Mouse (Mus musculus) heart, postnatal 14 days (tissue): ENCODE measurements around the gene Gpx8. TPM values are rescaled to one million over a fixed set of nuclear protein-coding genes. Genes with fewer than 3 reads are reported as not detected.

Experiments used
- DNase-seq, 2 experiments: peaks; one replicate each; pipeline ENCODE4 v3.0.0; 2021 to 2022
- intact Hi-C: fragments of 180-260 bp; cut with DNase I; formaldehyde crosslinking; loops from one replicate; pipeline ENCODE4 v1.15.1; 2025
- long read RNA-seq, 2 experiments: library from polyadenylated mRNA; stranded (forward); transcript quantifications; one replicate each; pipeline ENCODE4 v2.0.0; 2021
- total RNA-seq, 2 experiments: library from RNA; stranded (reverse); gene quantifications; 2 replicates each; pipeline ENCODE4 v1.2.3; 2021

Gene Gpx8
- total RNA-seq, result 10 to 100 TPM; 36.1 to 41.0 TPM
- long read RNA-seq, experiment 1, transcript Gpx8-201 (3 exons, 1,042 nt), result major isoform, 40 of 51 reads
- long read RNA-seq, experiment 1, transcript Gpx8-202 (2 exons, 769 nt), result minor isoform, 7 of 51 reads
- long read RNA-seq, experiment 1, partial matches to known transcripts, result 0 of 51 reads
- long read RNA-seq, experiment 1, other reads (novel, unspliced or antisense), result 4 of 51 reads
- long read RNA-seq, experiment 2, transcript Gpx8-201 (3 exons, 1,042 nt), result major isoform, 24 of 30 reads
- long read RNA-seq, experiment 2, partial matches to known transcripts, result 0 of 30 reads
- long read RNA-seq, experiment 2, other reads (novel, unspliced or antisense), result 2 of 30 reads

GRCm38 (mm10) chr13:113046211-113046883 lies at the start of gene Gpx8:
Gene Gpx8, minus strand, starts transcription at chr13:113046410.
- intact Hi-C loops, result loop anchor here (5.0 to 10.0 kb wide), 4 partner anchors 91 to 618 kb away; partner anchors contain the start of genes Hspb3 and Snx18
- peak; percentile 49 to 72 for DNase-seq

- DNase-seq, result no peak
- intact Hi-C loops, result no loop called here
Observed at GRCm38 (mm10) chr13:113094618-113095017, 48.4 kb upstream of the Gpx8 start.

GRCm38 (mm10) chr13:113090489-113090888 lies 44.3 kb upstream of the Gpx8 start:
- no peak for DNase-seq
- intact Hi-C loops, result no loop called here

GRCm38 (mm10) chr13:113087226-113088017 lies 41.2 kb upstream of the Gpx8 start:
- no peak for DNase-seq
- intact Hi-C loops, result no loop called here

- DNase-seq, result no peak
- intact Hi-C loops, result no loop called here
Observed at GRCm38 (mm10) chr13:113084732-113085131, 38.5 kb upstream of the Gpx8 start.

GRCm38 (mm10) chr13:113082101-113082500 lies 35.9 kb upstream of the Gpx8 start:
- intact Hi-C loops, result no loop called here
- DNase-seq, result no peak

GRCm38 (mm10) chr13:113079021-113079420 lies 32.8 kb upstream of the Gpx8 start:
- DNase-seq, result no peak
- intact Hi-C loops, result no loop called here

- no peak for DNase-seq
- intact Hi-C loops, result no loop called here
Observed at GRCm38 (mm10) chr13:113064542-113064941, 18.3 kb upstream of the Gpx8 start.

GRCm38 (mm10) chr13:113061746-113062145 lies 15.5 kb upstream of the Gpx8 start:
- DNase-seq, result no peak
- intact Hi-C loops, result no loop called here

- intact Hi-C loops, result no loop called here
- peak in 1 of 2 experiments; percentile 38 for DNase-seq
Observed at GRCm38 (mm10) chr13:113055826-113056225, 9.6 kb upstream of the Gpx8 start.

GRCm38 (mm10) chr13:113054230-113054629 lies 8.0 kb upstream of the Gpx8 start:
- intact Hi-C loops, result no loop called here
- no peak for DNase-seq

GRCm38 (mm10) chr13:113047647-113048046 lies 1.4 kb upstream of the Gpx8 start:
- intact Hi-C loops, result loop anchor here (5.0 to 10.0 kb wide), 4 partner anchors 90 to 617 kb away; partner anchors contain the start of genes Hspb3 and Snx18
- DNase-seq, result no peak

- intact Hi-C loops, result loop anchor here (5.0 to 10.0 kb wide), 4 partner anchors 90 to 618 kb away; partner anchors contain the start of genes Hspb3 and Snx18
- DNase-seq, result no peak
Observed at GRCm38 (mm10) chr13:113047018-113047417, 808 bp upstream of the Gpx8 start.

GRCm38 (mm10) chr13:113045458-113046110 lies 626 bp downstream of the Gpx8 start:
- intact Hi-C loops, result loop anchor here (5.0 to 10.0 kb wide), 4 partner anchors 92 to 619 kb away; partner anchors contain the start of genes Hspb3 and Snx18
- no peak for DNase-seq

GRCm38 (mm10) chr13:113044876-113045275 lies 1.3 kb downstream of the Gpx8 start:
- no peak for DNase-seq
- intact Hi-C loops, result loop anchor here (5.0 to 10.0 kb wide), 4 partner anchors 92 to 620 kb away; partner anchors contain the start of genes Hspb3 and Snx18

- peak; percentile 58 to 81 for DNase-seq
- intact Hi-C loops, result loop anchor here (5.0 kb wide), 2 partner anchors 109 to 364 kb away; partner anchors contain the start of genes Dhx29 and Mtrex
Observed at GRCm38 (mm10) chr13:113035852-113036251, 10.4 kb downstream of the Gpx8 start.

GRCm38 (mm10) chr13:113034950-113035421 lies 11.2 kb downstream of the Gpx8 start, which contains the start of gene Cdc20b:
Gene Cdc20b, plus strand, starts transcription at chr13:113035111.
- intact Hi-C loops, result loop anchor here (5.0 kb wide), 3 partner anchors 48 to 363 kb away; partner anchors contain the start of genes Ccno, Dhx29 and Mtrex

GRCm38 (mm10) chr13:113034271-113034886 lies 11.8 kb downstream of the Gpx8 start:
- intact Hi-C loops, result loop anchor here (5.0 kb wide), 1 partner anchor 47 kb away; the partner anchor contains the start of gene Ccno
- no peak for DNase-seq

More at GRCm38 (mm10) chr13:113034950-113035421, 11.2 kb downstream of the Gpx8 start, which contains the start of gene Cdc20b:
- DNase-seq, result peak; percentile 53

- DNase-seq, result no peak
- intact Hi-C loops, result loop anchor here (5.0 kb wide), 1 partner anchor 46 kb away; the partner anchor contains the start of gene Ccno
Observed at GRCm38 (mm10) chr13:113032831-113033230, 13.4 kb downstream of the Gpx8 start.
